Mouse (Mus musculus) kidney, adult 18-20 months (tissue): ENCODE data around the gene Olfr267.

Experiments
- DNase-seq: peaks from one replicate; pipeline ENCODE4 v3.0.0; 2021

The Olfr267 gene

GRCm38 (mm10) chr4:58787616-58788015 is at the start of gene Olfr267:
Gene Olfr267, minus strand, starts transcription at chr4:58787716.
- DNase-seq = no peak

GRCm38 (mm10) chr4:58832908-58833307 is 45.4 kb upstream of the Olfr267 start:
- no peak for DNase-seq

GRCm38 (mm10) chr4:58825921-58826320 is 38.4 kb upstream of the Olfr267 start:
- no peak for DNase-seq

- no peak for DNase-seq
Observed at GRCm38 (mm10) chr4:58786659-58787058, 857 bp downstream of the Olfr267 start.

GRCm38 (mm10) chr4:58763417-58763816 is 24.1 kb downstream of the Olfr267 start:
- DNase-seq = no peak

DNA sequence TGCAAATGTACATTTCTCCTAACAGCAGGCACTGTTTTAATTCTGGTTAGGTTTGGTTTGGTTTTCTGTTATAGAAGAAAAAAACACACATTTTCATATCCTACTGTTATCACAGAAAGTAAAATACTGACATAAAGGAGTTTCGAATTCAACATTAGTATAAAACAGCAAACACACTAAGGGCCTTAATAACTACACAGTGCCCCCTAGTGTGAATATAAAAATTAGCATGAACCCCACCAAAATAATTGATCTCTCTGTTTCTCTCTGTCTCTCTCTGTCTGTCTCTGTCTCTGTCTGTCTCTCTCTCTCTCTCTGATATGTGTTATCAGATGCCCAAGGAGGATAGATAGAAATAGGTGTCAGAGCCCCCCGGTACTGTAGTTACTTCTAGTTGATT is 38.0 kb downstream of the Olfr267 start:
- DNase-seq = no peak

- peak; percentile 27 for DNase-seq
Observed at GRCm38 (mm10) chr4:58749101-58749500, 38.4 kb downstream of the Olfr267 start.

DNA sequence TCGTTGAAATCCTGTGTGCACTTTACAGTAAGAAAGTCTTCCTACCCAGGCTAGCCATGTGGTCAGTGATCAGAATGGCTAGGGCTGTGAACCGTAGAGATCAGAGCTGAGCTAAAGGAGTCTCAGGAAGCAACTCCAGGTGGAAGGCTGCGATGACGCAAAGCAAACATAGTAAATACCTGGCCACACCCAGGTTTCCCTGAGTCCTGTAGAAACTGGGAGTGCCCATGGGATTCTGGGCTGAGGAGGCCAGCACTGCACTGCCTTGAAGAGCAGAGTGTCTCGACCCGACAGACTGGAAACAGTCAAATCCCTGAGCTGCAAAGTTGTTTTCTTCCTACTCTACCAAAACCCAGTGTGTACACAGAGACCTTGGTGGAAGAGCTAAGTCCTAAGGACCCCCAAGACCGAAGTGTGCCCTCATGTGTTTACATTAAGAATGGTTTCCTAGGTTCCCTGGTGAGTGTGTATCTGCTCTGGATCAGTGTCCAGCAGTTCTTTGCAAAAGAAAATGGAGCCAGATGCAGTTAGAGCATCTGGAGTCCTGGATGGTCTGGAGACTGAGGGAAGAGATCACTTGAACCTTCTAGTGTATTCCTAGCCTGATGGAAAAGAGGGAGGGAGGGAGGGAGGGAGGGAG is 41.8 kb downstream of the Olfr267 start:
- DNase-seq = no peak

DNA sequence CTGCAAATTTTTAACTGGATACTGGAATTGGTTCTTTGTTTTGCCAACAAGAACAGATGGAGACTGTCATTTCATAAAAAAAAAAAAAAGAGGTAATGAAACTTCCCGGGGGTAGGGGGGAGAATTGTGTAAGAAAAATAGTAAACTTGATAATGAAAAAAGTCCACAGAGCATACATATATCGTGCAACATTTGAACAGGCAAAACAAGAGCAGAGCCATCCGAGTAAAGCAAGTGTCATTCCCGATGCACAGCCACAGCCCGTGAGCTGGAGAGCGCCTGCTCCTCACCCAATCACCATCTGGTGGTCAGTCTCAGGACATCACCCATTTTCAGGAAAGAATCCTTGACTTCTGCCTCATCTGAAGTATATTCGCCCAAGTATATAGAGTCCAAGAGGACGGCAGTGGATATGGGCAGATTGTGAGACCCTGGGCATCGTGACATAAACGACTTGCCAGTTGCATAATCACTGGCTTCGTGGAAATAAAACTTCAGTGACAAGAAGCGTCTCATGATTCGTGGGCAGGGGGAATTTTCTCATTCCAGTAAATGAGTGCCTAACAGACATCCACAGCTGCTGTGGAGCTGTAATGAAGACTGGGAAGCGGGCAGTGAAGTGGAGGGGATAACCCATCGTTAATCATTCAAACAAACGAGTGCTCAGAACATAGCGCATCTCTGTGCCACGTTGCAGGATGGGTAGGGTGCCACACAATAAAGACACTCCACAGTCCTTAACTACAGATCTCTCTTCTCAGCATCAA is 50.5 kb downstream of the Olfr267 start:
- no peak for DNase-seq
